Mouse (Mus musculus) spleen, postnatal 0 days (tissue): ENCODE results near the gene Ppil1. TPM values are rescaled to one million over a fixed set of nuclear protein-coding genes. Genes with fewer than 3 reads are reported as not detected.

Experiments used
- polyA plus RNA-seq: library from polyadenylated mRNA; unstranded; fragments of >200 nt; fragmentation: Nextera tagmentation; extraction: Ambion mirVana; gene quantifications from 2 replicates; pipeline ENCODE4 v1.2.1, GENCODE M21; 2015

The Ppil1 gene
- polyA plus RNA-seq, result 85.5 TPM in 2 replicates

DNA sequence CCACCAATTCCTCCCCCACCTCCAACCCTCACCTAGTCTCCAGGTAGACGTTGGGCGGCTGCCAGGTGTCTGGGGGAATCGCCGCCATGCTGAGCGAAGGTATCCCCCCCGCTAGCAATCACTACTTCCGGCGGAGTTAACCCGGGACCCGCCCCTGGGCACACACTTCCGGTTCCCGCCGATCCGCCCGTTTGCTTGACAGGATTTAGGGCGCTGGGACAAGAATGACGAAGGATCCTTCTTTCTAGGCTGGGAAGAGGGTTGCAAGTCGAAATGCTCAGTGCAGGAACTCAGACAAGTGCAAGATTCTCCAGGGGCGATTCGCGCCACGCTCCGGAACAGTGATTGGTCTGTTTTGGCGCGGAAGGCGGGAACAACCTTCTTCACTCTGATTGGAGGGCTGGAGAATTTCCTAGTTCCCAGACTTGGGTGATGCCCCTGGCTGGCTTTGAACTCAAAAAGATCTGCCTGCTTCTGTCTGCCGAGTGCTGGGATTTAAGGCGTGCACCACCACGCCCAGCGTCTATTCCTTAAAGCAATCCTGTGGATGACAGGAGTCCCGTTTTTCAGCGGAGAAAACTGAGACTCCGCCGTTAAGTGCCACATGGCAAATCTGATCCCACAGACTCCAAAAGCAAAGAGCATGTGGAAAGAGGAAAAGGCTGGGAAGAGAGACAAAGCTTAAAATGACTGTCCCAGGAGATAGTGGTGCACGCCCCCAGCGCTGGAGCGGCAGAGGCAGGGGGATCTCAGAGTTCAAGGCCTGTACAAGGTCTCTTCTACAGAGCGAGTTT is at the start of gene Ppil1:
TSS of gene Ppil1 (minus strand) at position 347 of the 794 bp plus-strand sequence.

DNA sequence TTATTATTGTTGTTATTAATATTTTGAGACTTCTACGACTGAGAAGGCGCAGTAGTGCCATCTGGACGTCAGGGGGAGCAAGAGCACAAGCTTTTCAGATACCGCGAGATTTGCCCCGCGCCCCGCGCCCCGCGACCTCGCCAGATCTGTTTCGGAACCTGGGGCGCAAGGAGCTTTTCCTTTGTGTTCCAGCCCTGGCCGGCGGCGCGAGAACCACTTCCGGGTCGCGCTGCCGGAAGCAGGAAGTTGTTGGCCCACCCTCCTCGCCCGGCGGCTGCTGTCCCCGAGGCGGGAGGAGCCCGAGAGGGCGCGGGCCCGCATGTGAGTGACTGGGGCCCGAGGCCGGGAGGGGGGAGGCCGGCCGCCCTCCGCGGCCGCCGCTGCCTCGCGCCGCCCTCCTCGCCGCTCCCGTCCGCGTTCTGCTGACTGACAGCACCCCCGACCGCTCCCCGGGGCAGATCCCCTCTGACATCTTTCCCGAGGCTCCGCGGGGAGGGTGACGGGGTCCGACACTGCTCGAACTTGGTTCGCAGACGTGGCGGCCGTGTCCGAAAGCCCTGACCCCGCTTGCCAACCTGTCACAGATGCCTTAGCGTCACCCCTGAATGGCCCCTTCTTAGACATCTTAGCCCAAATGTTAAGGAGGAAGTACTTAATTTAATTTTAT is 4.8 kb upstream of the Ppil1 start, which contains the start of gene BC004004:
TSS of gene BC004004 (plus strand) at position 107 of the 667 bp plus-strand sequence.

DNA sequence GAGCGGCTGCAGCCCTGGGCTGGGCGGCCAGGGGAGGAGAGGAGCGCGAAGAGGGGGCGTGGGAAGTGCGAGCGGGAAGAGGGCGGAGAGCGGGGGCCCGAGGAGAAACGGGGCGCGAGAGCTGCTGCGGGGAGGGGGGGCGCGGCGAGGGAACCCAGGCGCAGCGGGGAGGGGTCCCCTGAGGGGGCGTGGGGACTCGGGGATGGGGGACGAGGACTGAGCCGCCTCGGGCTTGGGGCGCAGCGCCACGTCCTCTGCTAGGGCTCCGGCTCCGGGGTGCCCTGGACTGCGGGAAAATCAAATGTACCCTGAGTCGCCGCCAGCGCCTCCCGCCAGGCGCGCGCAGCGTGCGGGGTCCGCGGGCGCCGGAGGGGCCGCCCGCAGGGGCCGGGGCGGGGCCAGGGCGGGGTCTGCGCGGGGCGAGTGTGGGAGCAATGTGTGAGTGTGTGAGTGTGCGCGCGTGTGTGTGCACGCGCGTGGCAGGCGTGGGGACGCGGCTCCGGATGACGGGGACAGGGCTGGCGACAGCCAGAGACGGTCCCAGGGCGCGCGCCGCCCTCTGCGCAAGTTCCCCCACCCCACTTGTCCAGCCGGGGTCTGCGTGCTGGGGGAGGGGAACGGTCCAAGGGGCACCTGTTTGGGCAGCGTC is 26.1 kb downstream of the Ppil1 start, which contains the start of gene Cpne5:
TSS of gene Cpne5 (minus strand) at position 396 of the 649 bp plus-strand sequence.

Other genes with a start within 250 kb of the Ppil1 start
- gene Srsf3, start 231.6 kb downstream of the Ppil1 start, polyA plus RNA-seq, result 364 and 382 TPM in 2 replicates
- gene Cdkn1a, start 173.2 kb downstream of the Ppil1 start, polyA plus RNA-seq, result 9.1 and 9.8 TPM in 2 replicates
- 14.4 and 21.6 TPM in 2 replicates for gene Rab44, start 150.0 kb downstream of the Ppil1 start, polyA plus RNA-seq
- gene Cpne5, start 26.0 kb downstream of the Ppil1 start, polyA plus RNA-seq, result 0.45 and 1.1 TPM in 2 replicates
- 63.6 and 65.4 TPM in 2 replicates for gene BC004004, start 4.6 kb upstream of the Ppil1 start, polyA plus RNA-seq
- gene Pi16, start 53.5 kb upstream of the Ppil1 start, polyA plus RNA-seq, result 7.3 and 12.1 TPM in 2 replicates
- gene Mtch1, start 83.7 kb upstream of the Ppil1 start, polyA plus RNA-seq, result 104 and 116 TPM in 2 replicates
- gene Fgd2, start 96.7 kb upstream of the Ppil1 start, polyA plus RNA-seq, result 14.4 and 22.9 TPM in 2 replicates
- 66.6 and 94.8 TPM in 2 replicates for gene Pim1, start 226.6 kb upstream of the Ppil1 start, polyA plus RNA-seq